Mouse (Mus musculus): ENCODE data around the gene Phlpp2.

- TF ChIP-seq CTCF (IDR thresholded peaks at IDR 0.05; ENCODE audit: control insufficient read depth, insufficient read depth, insufficient read length) (no peak), USF1 (IDR thresholded peaks at IDR 0.05; ENCODE audit: low read depth) (no peak), MYOD1 (IDR thresholded peaks at IDR 0.05; ENCODE audit: control insufficient read depth, insufficient read length, low read depth) (no peak), MYOG (IDR thresholded peaks at IDR 0.05; ENCODE audit: control insufficient read depth, extremely low read depth, insufficient read length) (no peak), MAX (IDR thresholded peaks at IDR 0.05) (no peak)
Measured at GRCm38 (mm10) chr8:109854522-109854921, 13.8 kb upstream of the Phlpp2 start.

Data from C2C12 (cell line).